Mouse (Mus musculus): ENCODE measurements around the gene Spcs1. TPM values are rescaled to one million over a fixed set of nuclear protein-coding genes. Genes with fewer than 3 reads are reported as not detected.

The Spcs1 gene
- total RNA-seq (2021), result 100 to 1,000 TPM; 173 to 181 TPM
- long read RNA-seq, experiment 1, transcript Spcs1-204 (4 exons, 949 nt), result major isoform, 66 of 79 reads
- long read RNA-seq, experiment 1, partial matches to known transcripts, result 1 of 79 reads
- long read RNA-seq, experiment 1, other reads (novel, unspliced or antisense), result 4 of 79 reads
- long read RNA-seq, experiment 2, transcript Spcs1-204 (4 exons, 949 nt), result major isoform, 173 of 184 reads
- long read RNA-seq, experiment 2, partial matches to known transcripts, result 2 of 184 reads
- long read RNA-seq, experiment 2, other reads (novel, unspliced or antisense), result 2 of 184 reads

DNA sequence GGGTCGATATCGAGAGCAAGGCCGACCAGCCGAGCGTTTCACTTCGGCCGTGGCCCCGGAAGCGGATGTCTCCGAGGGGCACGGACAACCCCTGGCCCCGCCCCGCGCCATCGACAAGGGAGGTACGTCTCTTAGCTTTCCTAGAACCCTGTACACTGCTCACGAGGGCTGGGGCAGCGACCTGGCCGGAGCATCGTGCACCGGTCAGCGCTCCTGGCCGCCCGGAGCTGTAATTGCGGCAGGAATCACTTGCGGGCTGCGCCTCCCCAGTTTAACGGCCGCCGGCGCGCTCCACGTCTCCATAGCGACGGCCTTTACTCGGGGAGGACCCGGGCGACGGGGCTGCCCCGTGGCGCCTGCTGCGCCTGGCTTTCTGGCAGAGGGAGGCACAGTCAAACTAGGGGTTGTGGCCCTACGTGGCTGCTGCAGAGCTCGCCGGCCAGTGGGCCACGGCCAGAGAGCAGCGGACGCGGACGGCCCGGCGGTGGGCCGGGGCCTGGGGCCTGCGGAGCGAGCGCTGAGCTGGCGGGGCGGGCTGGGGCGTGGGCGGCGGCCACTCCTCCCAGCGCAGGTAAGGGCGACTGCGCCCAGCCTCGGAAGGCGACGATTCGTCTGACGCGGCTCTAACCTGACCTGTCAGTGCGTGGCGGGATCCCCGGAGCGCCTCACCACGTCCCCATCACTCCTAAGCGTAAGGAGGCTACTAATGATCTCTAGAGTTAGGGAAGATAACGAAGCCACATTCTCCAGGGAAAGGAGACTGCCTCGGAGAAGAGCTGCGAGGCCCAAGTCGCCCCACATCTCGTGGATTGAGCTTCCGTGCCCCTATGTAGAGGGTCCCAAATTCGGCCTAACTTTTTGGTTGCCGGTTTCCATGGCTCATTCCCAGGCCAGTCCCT lies at the start of gene Spcs1, which contains the start of gene Glt8d1:
Spcs1 (minus strand) TSS at position 366 of the 899 bp plus-strand sequence.
Glt8d1 (plus strand) TSS at position 94 of the 899 bp plus-strand sequence.
- DNase-seq (ENCODE audit: low spot score in 2 of 2), result peak; percentile 90 to 94

DNA sequence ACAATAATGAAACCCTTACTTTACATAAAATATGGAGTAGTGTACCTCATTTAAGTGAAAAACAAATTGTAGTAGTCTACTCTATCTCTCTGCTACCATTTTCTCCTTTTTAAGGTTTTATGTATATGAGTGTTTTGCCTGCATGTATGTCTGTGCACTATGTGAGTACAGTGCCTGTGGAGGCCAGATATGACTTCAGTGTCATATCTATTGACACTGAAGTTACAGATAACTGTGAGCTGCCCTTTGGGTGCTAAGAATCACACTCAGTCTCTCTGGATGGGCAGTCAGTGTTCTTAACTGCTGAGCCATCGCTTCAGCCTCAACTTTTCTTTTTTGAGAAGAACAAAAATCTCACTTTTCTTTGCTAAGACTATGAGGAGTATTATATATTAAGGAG lies 44.3 kb upstream of the Spcs1 start:
- DNase-seq (ENCODE audit: low spot score in 2 of 2), result no peak

DNA sequence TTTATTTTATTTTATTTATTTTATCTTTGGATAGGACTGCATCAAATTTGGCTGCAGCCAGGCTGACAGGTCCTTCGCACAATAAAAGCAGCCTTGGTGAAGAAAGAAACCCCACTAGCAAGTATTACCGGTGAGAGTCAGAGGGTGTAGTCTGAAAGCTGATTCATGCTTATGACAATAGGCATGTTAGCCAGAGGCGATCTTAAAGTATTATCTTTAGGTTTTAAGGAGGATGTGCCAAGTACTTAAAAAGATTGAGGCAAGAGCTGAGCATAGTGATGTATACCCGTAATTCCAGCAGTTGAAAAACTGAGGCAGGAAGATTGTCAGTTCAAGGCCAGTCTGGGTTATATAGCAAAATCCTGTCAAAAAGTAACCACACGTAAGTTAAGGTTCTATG lies 43.8 kb upstream of the Spcs1 start:
- no peak for DNase-seq (ENCODE audit: low spot score in 2 of 2)

DNA sequence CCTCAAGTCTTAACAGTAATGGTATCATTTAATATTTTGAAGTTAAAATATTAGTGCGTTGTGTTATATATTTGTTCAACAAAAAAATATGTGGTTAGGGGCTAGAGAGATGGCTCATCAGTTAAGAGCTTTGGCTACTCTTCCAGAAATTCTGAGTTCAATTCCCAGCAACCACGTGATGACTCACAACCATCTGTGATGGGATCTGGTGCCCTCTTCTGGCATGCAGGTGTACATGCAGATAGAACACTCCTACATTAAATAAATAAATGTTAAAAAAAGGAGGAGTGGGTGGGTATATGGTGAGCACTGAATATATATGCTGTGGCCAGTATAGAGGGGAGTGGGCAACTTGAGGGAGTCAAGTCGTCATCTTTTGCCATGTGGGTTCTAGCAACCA lies 24.3 kb upstream of the Spcs1 start:
- DNase-seq (ENCODE audit: low spot score in 2 of 2), result no peak

DNA sequence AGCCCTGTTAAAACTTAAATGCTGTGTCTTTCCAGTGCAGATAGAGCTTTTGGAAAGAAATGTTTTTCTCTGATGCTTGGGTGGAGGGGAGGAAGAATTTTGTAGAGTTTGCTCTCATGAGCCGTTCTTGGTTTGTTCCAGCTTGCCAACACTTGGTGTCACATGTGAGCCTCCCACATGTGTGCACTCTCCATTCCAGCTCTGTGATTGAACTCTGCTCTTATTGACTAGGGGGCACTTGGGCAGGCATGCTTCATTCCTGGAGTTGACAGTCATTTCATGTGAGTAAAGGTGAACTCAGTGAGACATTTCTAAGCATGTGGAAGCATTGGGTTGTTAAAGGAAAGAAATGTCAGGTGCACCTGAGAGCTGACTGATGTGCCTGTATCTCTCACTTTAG lies 21.1 kb upstream of the Spcs1 start:
- DNase-seq (ENCODE audit: low spot score in 2 of 2), result no peak

DNA sequence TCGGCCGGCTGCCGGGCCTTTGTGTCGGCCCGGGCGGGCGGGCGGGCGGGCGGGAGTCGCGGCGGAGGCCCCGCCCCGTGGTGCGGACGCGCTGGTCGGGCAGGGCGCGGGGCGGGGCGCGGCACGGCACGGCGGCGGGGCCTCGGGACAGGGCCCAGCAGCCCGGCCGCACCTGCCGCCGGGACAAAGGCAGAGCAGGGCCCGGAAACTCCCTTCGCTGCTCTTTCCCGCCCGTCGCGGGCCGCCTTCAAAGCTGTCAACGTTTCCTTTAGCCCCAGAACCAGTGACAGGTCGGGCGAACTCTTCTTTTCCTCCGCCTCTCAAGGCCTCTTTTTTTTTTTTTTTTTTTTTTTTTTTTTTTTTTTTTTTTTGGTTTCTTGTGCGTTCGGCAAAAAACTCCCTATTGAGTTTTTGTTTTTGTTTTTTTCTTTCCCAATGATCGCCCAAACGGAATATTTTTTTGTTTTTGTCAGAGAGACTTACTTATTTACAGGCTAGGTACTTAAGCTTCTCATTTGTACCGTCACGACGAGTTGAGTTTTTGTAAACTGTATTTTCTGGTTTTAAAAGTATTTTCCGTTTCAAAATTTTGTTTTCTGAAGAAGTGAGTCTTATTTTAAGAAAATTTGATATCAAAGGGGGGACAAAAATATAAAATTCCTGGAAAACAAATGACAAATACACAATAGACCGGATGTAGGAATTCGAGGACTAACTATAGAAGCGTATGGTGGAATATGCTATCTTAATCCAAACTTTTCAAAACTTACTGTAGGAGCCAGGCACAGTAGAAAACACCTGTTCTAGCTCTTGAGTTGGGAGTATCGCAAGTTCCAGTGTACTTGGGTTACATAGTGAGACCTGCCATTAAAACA lies 18.1 kb upstream of the Spcs1 start:
- peak in 1 of 2 experiments; percentile 49 for DNase-seq (ENCODE audit: low spot score in 2 of 2)

DNA sequence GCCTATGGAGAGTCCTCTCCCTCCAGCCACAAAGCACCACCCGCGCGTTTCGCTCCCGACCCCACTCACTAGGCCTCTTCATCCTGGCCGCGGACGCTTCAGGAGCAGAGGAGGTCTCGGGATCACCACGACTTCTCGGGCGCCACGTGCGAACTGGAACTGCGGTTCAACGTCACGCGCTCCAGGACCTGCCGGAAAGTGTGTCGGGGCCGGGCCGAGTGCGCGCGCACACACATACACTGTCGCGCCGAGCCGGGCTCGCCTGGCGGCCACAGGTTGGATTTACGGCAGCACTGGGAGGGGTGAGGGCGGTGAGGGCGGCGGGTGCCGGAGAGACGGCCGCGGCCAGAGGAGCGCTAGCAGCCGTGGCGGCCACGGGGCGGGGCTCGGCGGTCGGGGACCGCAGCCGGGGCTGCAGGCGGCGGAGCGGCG lies 17.4 kb upstream of the Spcs1 start, which contains the start of the genes Pbrm1 and Gnl3:
Pbrm1 (plus strand) TSS at position 279 of the 432 bp plus-strand sequence.
Gnl3 (minus strand) TSS at position 293 of the 432 bp plus-strand sequence.
- DNase-seq (ENCODE audit: low spot score in 2 of 2), result peak; percentile 93 to 97

DNA sequence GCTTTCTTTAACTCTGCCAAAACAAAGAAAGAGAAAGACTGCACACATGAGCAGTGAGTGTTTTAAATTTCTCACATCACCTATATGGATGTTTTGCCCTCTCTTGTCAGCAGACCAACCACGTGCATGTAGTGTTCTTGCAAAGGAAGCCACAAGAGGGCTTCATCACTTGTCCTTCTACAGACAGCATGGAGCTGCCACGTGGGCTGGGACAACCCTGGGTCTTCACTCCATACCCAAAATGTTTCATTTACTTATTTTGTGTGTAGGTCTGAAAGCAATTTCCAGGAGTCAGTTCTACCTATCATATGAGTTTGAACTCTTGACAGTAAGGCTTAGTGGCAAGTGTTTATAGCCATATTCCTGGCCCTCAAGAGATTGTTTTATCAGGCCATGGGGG lies 16.4 kb upstream of the Spcs1 start:
- no peak for DNase-seq (ENCODE audit: low spot score in 2 of 2)

DNA sequence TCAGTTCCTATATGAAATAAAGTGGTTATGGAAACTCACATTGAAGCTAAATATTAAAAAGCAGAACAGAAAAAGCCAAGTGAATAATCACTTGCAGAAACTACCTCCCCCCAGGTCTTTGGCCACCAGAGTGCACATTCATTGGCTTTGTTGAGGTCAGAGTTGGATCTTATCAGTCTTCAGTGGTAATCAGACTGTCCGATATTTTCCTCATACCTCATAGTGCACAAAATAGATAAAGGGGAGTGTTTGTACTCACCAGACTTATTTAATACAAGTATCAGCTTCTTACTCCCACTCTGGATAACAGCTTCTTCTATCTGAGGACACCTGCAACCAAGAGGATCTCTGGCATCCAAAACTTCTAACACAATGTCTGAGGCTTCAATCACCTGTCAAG lies 14.6 kb upstream of the Spcs1 start:
- DNase-seq (ENCODE audit: low spot score in 2 of 2), result no peak

DNA sequence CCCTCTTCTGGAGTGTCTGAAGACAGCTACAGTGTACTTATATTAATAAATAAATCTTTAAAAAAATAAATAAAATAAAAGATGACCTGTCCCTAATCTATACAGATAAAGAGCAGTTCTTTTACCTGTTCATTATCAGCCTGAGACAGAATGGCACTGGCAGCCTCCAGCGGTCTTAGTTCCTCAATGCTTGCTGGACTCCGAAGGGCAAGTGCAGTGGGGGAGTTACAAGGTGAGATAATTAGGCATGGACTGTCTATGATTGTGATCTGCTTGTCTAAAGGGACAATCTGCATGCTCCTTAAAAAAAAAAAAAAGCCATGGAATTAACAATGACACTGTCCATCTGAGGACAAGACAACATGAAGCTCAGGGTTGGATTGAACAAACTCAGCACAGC lies 12.5 kb upstream of the Spcs1 start:
- DNase-seq (ENCODE audit: low spot score in 2 of 2), result no peak

DNA sequence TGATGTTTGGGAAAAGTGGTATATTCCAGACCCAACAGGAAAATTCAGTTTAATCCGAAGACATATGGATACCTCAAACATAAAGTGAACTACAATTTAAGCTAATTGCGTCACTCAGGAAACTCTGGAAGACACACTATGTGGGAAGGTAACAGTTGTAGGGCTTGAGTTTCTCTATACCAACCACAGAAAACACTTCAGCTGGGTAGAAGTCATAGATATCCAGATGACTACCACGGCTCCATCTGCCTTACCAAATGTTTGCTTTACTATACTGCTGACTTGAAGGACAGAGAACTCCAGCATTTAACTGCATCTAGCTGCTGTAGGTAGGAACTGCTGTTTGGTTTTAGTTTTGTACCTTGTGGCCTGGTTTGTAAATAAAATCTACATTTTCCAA lies 10.1 kb upstream of the Spcs1 start:
- DNase-seq (ENCODE audit: low spot score in 2 of 2), result no peak

DNA sequence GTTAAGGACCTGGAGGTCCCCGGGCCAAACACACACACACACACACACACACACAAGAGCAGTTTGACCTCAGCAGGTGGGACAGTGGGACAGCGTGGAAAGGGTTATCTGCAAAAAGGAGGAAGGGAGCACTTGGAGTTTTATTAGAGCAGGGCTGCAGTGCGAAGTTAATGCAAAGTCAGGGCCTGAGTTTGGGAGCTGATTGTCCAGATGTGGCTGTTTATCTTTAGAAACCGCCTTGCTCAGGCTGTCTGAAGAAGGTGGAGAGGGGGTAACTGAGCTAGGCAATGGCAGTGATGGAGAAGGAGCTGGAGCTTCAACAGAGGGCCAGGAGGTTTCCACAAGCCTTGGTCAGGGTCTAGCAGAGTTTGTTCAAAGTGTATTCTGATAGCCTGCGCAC lies 5.3 kb upstream of the Spcs1 start:
- no peak for DNase-seq (ENCODE audit: low spot score in 2 of 2)

DNA sequence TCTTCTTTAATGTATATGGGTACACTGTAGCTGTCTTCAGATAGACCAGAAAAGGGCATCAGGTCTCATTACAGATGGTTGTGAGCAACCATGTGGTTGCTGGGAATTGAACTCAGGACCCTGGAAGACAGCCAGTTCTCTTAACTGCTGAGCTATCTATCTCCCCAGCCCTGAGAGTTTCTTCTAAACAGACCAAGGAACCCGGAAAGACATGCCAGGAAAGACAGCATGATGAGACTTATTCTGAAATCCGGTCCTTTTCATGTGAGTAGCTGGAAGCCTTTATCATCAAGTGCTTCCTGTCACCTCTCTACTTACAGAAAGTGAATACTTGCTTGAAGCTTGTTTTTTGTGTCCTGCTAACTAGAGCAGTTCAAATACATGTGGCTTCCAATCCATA lies 3.1 kb upstream of the Spcs1 start:
- DNase-seq (ENCODE audit: low spot score in 2 of 2), result no peak

DNA sequence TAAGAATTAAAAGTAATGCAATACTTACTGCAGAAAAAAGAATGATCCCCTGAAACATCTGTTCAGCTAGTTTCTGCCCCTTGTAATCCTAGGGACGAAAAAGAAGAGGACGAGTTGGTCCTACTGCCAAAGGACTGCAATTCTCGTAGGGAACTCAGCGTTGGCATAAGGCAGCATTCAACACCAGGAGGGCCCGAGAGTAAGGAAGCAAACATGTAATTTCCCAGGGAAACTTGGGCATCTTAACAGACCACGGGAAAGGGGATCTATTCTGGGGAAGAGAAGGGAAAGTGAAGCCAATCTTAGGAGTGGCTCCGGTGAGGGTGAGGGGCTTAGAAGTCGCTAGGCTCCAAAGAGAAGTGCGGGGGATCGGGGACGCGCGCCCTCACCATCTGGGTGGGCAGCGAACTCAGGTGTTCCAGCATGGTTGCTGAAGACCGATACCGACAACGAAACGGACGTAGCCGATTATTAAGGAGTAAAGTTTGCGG lies 611 bp downstream of the Spcs1 start:
- DNase-seq (ENCODE audit: low spot score in 2 of 2), result no peak

DNA sequence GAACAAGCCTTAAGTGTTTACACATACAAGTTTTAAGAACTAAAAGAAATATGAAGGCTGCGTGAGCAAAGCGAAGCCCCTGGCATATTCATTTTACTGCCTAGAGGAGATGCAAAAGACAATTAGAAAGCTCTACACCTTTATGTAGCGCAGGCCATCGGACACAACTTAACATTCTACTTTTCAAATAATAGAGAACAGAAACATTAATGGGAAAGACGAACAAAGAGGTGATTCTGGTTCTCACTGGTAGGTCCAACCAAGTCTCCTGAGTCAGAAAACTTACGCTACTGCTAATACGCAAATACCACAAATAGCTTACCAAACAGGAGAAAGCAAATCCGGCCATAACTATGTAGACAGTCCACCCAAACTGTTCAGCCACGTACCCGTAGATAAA lies 1.1 kb downstream of the Spcs1 start:
- DNase-seq (ENCODE audit: low spot score in 2 of 2), result no peak

DNA sequence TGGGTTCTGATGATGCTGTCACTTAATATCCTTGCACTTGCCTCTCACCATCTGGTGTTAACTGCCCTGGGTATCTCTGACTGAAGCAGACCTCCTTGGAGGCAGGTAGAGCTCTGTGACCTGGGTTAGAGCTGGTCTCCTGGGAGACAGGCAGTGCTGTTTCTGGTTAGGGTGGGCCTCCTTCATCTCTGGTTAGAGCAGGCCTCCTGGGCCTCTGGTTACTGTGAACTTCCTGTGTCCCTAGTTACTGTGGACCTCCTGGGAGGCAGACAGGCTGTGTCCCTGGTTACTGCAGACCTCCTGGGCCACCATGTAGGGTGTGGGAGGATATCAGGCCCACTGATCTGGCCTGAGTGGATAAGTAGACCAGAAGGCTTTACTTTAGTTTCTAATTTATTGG lies 5.1 kb downstream of the Spcs1 start:
- DNase-seq (ENCODE audit: low spot score in 2 of 2), result no peak

DNA sequence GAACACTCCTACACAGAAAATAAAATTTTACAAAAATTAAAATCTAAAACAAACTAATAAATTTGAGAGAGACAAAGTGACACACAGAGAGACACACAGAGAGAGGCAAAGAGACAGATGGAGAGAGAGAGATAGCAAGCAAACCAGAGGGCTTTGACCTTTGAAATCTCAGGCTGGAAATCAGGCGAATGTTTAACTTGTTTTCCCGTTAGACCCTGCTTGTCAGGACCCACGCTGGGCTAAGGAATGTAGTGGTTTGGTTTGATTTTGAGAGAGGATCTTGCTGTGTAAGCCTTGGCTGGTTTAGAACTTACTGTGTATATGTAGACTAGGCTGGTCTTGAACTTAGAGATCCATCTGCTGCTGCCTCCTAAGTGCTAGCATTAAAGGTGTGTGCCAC lies 25.2 kb downstream of the Spcs1 start:
- DNase-seq (ENCODE audit: low spot score in 2 of 2), result no peak

DNA sequence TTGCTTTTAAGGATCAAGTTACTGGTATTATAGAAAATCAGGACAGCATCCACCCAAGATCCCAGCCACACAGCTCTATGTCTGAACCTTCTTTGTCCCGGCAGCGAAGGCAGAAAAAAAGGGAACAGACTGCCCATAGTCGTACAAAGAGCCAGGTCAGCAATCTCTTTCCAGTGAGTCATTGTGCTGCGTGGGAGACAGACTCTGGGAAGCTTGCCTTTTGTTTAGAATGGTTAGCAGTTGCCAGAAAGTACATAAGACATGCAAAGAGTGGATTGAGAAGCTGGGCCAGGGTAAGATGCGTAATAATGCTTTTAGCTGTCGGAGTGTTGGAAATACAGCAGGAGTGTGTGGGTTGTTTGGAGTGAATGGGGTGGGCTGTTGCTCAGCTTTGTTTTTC lies 27.3 kb downstream of the Spcs1 start:
- DNase-seq (ENCODE audit: low spot score in 2 of 2), result peak; percentile 16 to 50

DNA sequence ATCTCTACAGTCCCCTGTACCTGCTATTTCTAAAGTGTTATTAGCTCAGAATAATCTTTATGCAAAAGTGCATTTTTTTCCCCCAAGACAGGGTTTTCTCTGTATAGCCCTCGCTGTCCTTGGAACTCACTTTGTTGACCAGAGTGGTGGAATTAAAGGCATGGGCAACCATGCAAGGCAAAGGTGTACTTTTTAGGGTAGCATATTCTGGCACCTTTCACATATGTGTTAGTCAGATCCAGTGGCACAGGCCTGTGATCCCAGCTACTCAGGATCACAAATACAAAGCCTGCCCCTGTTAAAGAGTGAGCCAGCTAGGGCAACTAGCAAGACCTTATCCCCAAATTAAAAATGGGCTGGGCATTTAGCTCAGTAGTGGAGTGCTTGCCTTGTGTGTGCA lies 41.1 kb downstream of the Spcs1 start:
- no peak for DNase-seq (ENCODE audit: low spot score in 2 of 2)

DNA sequence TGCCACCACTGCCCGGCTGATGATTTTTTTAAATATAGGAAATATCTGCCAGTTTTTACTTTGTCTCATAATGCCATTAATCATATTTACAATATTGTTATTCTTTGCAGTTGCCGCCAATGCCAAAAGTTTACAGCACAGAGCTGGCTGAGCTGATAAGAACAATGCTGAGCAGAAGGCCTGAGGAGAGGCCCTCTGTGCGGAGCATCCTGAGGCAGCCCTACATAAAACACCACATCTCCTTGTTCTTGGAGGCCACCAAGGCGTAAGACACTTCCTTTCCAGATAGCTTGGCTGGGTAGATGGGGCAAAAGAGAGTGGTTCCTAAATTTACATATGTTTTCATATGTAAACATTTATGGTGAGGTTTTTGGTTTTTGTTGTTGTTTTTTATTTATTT lies 42.4 kb downstream of the Spcs1 start:
- DNase-seq (ENCODE audit: low spot score in 2 of 2), result no peak

DNA sequence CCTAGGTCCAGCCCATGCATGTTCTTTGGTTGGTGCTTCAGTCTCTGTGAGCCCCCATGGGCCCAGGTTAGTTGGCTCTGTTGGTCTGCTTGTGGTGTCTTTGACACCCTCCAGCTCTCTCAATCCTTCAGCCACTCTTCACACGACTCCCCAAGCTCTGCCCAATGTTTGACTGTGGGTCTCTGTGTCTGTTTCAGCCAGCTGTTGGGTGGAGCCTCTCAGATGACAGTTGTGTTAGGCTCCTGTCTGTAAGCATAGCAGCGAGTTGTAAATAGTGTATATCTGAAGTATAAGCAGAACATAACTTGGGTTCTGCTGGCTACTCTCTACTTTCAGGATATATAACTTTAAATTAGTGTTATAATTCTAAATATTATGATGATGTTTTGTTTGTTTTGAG lies 43.0 kb downstream of the Spcs1 start:
- no peak for DNase-seq (ENCODE audit: low spot score in 2 of 2)

All from layer of hippocampus, postnatal 14 days (tissue).